Mouse (Mus musculus) retina, adult 2 months (tissue): ENCODE measurements around the gene Max.

Experiments used
- DNase-seq: peaks from one replicate; pipeline ENCODE4 v3.0.0-alpha.2; 2012; ENCODE audit warnings: low read depth, low spot score

The Max gene

GRCm38 (mm10) chr12:76957688-76958087 is 4.3 kb downstream of the Max start:
- DNase-seq, result no peak

DNA sequence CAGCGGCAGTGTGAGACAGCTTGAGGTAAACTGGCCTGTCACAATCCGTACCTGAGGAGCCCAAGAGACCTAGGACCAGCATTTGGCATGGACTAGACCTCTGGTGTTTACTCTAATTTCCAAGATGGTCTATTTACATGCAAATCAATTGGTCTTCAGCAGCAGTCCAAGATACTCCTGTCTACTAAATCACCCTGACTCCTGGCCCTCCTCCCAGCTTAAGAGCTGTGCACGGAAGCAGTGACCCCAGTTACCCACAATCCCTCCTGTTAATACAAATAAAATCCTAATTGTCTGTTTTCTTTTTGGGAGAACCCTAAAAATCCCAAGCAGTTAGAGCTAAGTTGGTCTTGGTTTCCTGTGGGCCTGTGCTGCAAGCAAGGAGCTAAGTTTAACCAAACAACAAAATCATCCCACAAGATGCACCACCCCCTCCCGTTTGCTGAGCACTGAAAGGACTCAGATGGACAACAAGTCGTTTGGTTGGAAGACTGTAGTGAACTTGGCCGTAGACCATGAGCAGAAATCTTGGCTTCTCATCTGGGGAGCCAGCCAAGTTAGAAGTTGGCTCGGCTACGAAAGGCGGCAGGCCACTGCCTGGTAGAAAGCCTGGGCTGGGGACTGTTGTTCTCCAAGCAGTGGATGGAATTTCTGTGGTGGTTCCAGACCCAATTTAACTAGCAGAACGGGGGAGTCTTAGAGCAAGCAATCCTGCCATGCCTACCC is 7.1 kb downstream of the Max start:
- DNase-seq, result no peak

- no peak for DNase-seq
Observed at GRCm38 (mm10) chr12:76953750-76954363, 8.1 kb downstream of the Max start.

DNA sequence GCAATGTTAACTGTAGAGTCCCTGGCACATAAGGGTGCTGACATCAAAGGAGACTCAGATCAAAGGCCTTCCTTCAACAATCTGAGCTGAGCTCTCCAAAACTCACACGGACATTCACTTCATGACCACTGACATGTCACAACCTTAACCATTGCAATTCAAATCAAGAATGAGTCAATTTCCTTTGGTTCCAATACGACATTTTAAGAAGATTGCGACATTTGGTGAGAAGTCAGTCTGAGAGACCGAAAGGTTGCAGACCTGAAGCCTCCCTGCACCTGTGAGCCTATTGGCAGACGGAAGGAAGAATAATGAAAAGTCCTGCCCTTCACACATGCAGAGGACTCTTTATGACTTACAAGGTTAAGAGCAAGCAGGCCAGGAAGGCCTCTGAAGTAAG is 11.7 kb downstream of the Max start:
- DNase-seq, result no peak

DNA sequence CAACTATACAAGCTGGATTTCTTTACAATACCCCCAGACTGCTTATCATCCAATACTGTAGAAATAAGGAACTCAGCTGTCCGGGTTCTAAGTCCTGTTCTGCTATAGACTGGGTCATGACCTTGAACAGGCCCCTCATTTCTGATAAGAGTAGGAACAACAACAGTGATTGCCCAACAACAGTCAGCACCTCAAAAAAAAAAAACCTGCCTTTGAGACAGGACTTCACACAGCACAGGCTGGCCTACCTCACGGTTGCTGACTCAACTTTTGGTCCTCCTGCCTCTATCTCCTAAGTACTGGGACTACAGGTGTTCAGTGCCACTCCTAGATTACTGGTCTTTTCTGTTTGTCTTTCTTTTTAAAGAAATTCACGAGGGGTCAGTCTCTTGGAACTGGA is 13.2 kb downstream of the Max start:
- no peak for DNase-seq

- DNase-seq, result no peak
Observed at GRCm38 (mm10) chr12:76948185-76948584, 13.8 kb downstream of the Max start.

DNA sequence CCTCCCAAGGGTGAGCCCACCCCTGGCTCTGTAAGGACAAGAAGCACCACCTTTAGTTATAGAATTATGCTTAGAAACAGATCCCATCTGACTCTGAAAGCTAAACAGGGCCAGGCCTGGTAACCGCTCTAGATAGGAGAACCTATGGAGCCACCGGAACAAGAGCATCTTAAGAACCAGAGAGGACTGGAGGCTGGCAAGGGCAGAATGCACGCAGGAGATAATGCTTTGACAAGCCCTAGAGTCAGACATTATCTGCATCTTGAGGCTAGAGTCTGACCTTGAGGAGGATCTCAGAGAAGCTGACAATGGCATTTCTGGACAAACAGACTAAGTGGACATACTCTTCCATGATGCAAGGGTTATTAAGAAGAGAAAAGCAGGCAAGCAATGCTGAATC is 14.5 kb downstream of the Max start:
- DNase-seq, result no peak

- DNase-seq, result no peak
Observed at GRCm38 (mm10) chr12:76943466-76943865, 18.5 kb downstream of the Max start.

GRCm38 (mm10) chr12:76943046-76943445 is 19.0 kb downstream of the Max start:
- DNase-seq, result no peak

GRCm38 (mm10) chr12:76942476-76942875 is 19.5 kb downstream of the Max start:
- DNase-seq, result no peak

- no peak for DNase-seq
Observed at GRCm38 (mm10) chr12:76941524-76941923, 20.5 kb downstream of the Max start.

- no peak for DNase-seq
Observed at GRCm38 (mm10) chr12:76938013-76938412, 24.0 kb downstream of the Max start.

GRCm38 (mm10) chr12:76936211-76936610 is 25.8 kb downstream of the Max start:
- DNase-seq, result no peak

GRCm38 (mm10) chr12:76934438-76934837 is 27.6 kb downstream of the Max start:
- no peak for DNase-seq

- no peak for DNase-seq
Observed at GRCm38 (mm10) chr12:76932688-76933060, 29.3 kb downstream of the Max start.

DNA sequence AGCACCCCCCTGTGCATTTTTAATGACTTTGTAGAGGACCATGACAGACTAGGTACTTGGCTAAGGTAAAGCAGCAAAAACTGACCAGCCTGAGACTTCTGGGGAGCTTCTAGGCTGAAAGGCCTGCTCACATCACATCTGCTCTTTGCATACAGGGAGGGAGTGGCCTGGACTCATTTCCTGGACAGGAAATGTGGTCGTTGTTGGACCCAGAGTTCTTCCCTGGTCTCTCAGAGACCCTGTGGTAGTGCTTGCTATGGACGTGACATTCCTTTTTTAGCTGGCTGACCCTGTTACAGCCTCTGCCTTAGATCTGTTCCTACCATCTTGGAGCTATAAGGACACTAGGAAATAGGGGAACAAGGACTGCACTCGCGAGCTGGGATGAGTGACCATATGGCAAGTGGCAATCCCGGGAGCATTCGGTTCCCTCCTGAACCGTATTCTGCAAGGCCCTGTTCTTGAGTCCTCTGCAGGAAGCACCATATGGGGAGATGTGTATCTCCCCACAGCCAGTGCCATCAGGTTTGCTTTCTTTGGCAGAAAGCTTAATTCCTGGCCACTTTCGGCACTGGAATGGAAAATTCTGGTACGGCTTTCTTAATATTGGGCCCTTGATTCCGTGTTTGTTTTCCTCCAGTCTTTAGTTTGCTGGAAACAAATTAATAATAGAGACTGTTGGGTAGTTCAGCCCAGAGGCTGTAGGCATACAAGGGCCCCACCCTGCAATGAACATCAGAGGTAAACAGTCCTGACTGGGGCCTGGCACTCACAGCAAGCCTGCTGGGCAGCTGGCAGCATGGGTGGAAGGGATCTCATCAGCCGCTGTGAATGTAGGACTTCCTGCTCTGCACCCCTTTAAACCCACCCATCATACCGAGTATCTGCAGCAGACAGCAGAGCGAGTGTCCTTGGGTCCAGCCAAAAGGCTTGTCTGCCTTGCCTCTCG is 30.0 kb downstream of the Max start:
- no peak for DNase-seq

DNA sequence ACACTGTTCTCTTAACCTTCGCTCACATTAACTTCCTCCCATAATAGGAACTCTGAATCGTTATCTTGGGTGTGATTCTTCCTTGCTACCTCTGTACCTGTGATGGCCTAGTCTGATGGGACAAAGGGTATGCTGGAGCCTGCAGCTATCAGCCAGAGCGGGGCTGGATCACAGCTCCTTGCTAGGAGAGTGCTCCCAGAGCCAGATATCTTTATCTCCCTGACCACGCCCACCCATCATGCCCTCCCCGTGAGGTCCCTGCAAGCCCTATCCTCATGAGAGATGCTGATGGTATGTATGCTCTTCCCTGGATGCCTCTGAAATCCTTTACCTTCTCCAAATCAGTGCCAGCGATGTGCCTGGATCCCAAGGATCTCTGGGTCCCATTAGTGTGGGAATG is 31.8 kb downstream of the Max start:
- no peak for DNase-seq

DNA sequence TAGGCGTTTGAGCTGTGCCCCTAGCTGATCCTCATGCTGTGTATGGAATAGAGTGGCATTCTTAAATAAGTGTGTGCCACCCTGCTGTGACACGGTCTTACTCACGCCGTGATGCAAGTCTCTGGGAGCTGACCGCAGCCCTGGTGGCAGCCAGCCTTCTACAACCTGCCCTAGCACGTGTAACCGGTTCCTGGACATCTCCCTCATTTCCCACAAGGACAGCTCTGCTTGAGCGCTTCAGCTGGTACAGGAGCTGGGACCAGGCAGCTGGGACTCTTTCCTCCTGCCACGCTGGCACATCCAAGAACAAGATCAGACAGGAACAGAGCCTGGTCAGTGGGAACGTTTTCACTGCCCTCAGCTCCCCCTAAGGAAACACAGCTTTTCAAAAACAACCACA is 34.5 kb downstream of the Max start:
- DNase-seq, result no peak

DNA sequence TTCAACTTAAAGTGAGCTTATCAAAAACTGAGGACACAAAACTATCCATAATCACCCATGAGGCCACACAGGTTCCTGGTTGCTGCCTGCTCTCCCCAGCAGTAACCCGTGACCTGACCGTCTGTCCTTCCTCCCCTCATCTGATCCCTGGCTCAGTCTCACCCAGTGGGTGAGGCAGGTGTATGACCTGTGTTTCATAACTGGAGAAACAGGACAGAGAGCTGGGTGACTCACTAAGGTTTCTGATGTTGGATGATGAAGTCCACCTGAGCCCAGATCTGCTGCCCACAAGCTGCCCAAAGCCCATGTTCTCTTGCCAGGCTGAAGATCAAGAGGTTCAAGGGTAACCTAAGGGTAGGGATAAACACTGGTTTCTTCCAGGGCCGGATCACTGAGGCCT is 35.0 kb downstream of the Max start:
- DNase-seq, result no peak

- DNase-seq, result no peak
Observed at GRCm38 (mm10) chr12:76926338-76926945, 35.6 kb downstream of the Max start.

GRCm38 (mm10) chr12:76924904-76925604 is 36.9 kb downstream of the Max start:
- DNase-seq, result no peak
